Mouse (Mus musculus) heart, postnatal 36 days (tissue): ENCODE data around the gene Tlx3. TPM values are rescaled to one million over a fixed set of nuclear protein-coding genes. Genes with fewer than 3 reads are reported as not detected.

Experiments
- DNase-seq, 2 experiments: peaks; one replicate each; pipeline ENCODE4 v3.0.0; 2021 to 2022
- intact Hi-C: fragments of 180-260 bp; cut with DNase I; formaldehyde crosslinking; loops from one replicate; pipeline ENCODE4 v1.15.1; 2025
- total RNA-seq, 2 experiments: library from RNA; stranded (reverse); gene quantifications; 2 replicates each; pipeline ENCODE4 v1.2.3; 2021

Tlx3 gene
- total RNA-seq, 2 experiments from 2014 or later = not detected

GRCm38 (mm10) chr11:33198351-33199116 lies 4.9 kb downstream of the Tlx3 start:
- intact Hi-C loops = no loop called here
- DNase-seq = no peak

GRCm38 (mm10) chr11:33197673-33198072 lies 5.7 kb downstream of the Tlx3 start:
- intact Hi-C loops = no loop called here
- DNase-seq = no peak

- DNase-seq = no peak
- intact Hi-C loops = no loop called here
Measured at GRCm38 (mm10) chr11:33197133-33197514, 6.3 kb downstream of the Tlx3 start.

- intact Hi-C loops = no loop called here
Measured at GRCm38 (mm10) chr11:33196447-33197132, 6.8 kb downstream of the Tlx3 start.

GRCm38 (mm10) chr11:33195531-33196446 lies 7.6 kb downstream of the Tlx3 start:
- DNase-seq = no peak
- intact Hi-C loops = no loop called here

More at GRCm38 (mm10) chr11:33196447-33197132, 6.8 kb downstream of the Tlx3 start:
- DNase-seq = no peak

- intact Hi-C loops = no loop called here
- no peak for DNase-seq
Measured at GRCm38 (mm10) chr11:33195061-33195460, 8.3 kb downstream of the Tlx3 start.

GRCm38 (mm10) chr11:33193695-33194094 lies 9.7 kb downstream of the Tlx3 start:
- intact Hi-C loops = no loop called here
- DNase-seq = no peak

- intact Hi-C loops = no loop called here
- DNase-seq = no peak
Measured at GRCm38 (mm10) chr11:33181804-33182203, 21.6 kb downstream of the Tlx3 start.

GRCm38 (mm10) chr11:33180701-33181116 lies 22.7 kb downstream of the Tlx3 start:
- intact Hi-C loops = no loop called here
- no peak for DNase-seq

- intact Hi-C loops = loop anchor here (5.0 kb wide), 1 partner anchor 372 kb away; no protein-coding TSS in a partner anchor
- DNase-seq = no peak
Measured at GRCm38 (mm10) chr11:33179802-33180201, 23.6 kb downstream of the Tlx3 start.

GRCm38 (mm10) chr11:33176525-33177245 lies 26.7 kb downstream of the Tlx3 start:
- peak; percentile 14 to 26 for DNase-seq
- intact Hi-C loops = loop anchor here (1.0 to 5.0 kb wide), 4 partner anchors 119 to 544 kb away; no protein-coding TSS in a partner anchor

- DNase-seq = no peak
- intact Hi-C loops = loop anchor here (1.0 to 5.0 kb wide), 4 partner anchors 120 to 545 kb away; no protein-coding TSS in a partner anchor
Measured at GRCm38 (mm10) chr11:33175768-33176167, 27.6 kb downstream of the Tlx3 start.

- intact Hi-C loops = no loop called here
- peak; percentile 50 to 56 for DNase-seq
Measured at GRCm38 (mm10) chr11:33170489-33170888, 32.9 kb downstream of the Tlx3 start.

GRCm38 (mm10) chr11:33162998-33163506 lies 40.3 kb downstream of the Tlx3 start, which contains the start of gene Npm1:
Gene Npm1, minus strand, starts transcription at chr11:33163206.
- intact Hi-C loops = loop anchor here (2.0 to 10.0 kb wide), 4 partner anchors 40 to 1672 kb away; partner anchors contain the start of genes Spdl1, Tlx3 and Ubtd2
- peak; percentile 99 for DNase-seq

- intact Hi-C loops = loop anchor here (2.0 to 10.0 kb wide), 4 partner anchors 40 to 1672 kb away; partner anchors contain the start of genes Spdl1, Tlx3 and Ubtd2
- peak; percentile 48 to 69 for DNase-seq
Measured at GRCm38 (mm10) chr11:33162211-33162997, 41.0 kb downstream of the Tlx3 start.

- DNase-seq = no peak
- intact Hi-C loops = loop anchor here (5.0 to 10.0 kb wide), 3 partner anchors 602 to 1675 kb away; partner anchors contain the start of genes Spdl1 and Ubtd2
Measured at GRCm38 (mm10) chr11:33159741-33160140, 43.6 kb downstream of the Tlx3 start.

- DNase-seq = no peak
- intact Hi-C loops = no loop called here
Measured at GRCm38 (mm10) chr11:33157453-33158196, 45.8 kb downstream of the Tlx3 start.
